Mouse (Mus musculus) embryonic fibroblast, embryonic 13.5 days (primary cell): ENCODE results near the gene Rnf19b.
A peak's percentile ranks its signal among the peaks of the same experiment; 100 is the strongest.

Experiments used
- CTCF ChIP-seq: IDR thresholded peaks from 2 replicates; pipeline ENCODE4 v1.5.1; 2011; ENCODE audit warnings: mild to moderate bottlenecking, control low read depth, low read length, moderate library complexity, borderline replicate concordance; ENCODE audit not compliant: insufficient read depth
- POLR2A ChIP-seq: IDR thresholded peaks from 2 replicates; pipeline ENCODE4 v1.6.1; 2011; ENCODE audit warnings: low read depth, mild to moderate bottlenecking, control low read depth, low read length, moderate library complexity

- peak; percentile 58 for TF ChIP-seq CTCF
- TF ChIP-seq POLR2A: no peak
These were observed 76.9 kb downstream of the Rnf19b start for GRCm38 (mm10) chr4:129134799-129135585.
